Mouse (Mus musculus): ENCODE measurements at regions not wholly inside any gene's neighbourhood (a gene's known extent, or its start where the extent isn't known, plus 50 kb on each side); places are given as distances from the start of the nearest gene placed in this dataset.

- TF ChIP-seq EP300 (IDR thresholded peaks at IDR 0.05; ENCODE audit: low read depth) (no peak), CTCF (IDR thresholded peaks at IDR 0.05; ENCODE audit: low read depth) (no peak)
Observed at GRCm38 (mm10) chr12:12652361-12652760, 289.4 kb downstream of the Mycn start.
